Comparison of ENCODE assay signal across 13 mouse cellular contexts in genomic region chr6:55273463-55273862, GRCm38 (mm10).
A peak's percentile ranks its signal among the peaks of the same experiment; 100 is the strongest.
DNase-seq lines count a peak whose midpoint lies in the region; ATAC-seq lines count a peak whose summit lies in the region.
"Had no signal": no experiment of that assay in that cellular context is flagged by ENCODE, and none has a peak within 500 bp of the region (broad histone marks: within the 10 kb centered on the region; RNA-seq: fewer than 3 reads in every experiment).

No protein-coding gene starts in this region.

- H3K9me3 ChIP-seq in heart, embryonic 12.5 days (replicated peaks): no peaks in the 10 kb centered on the region
- no peaks in the 10 kb centered on the region for H3K9me3 ChIP-seq in heart, embryonic 10.5 days
- H3K9me3 ChIP-seq: forebrain, embryonic 15.5 days; liver, embryonic 15.5 days; neural tube, embryonic 15.5 days had no signal

- no peaks in the 10 kb centered on the region for H3K36me3 ChIP-seq in heart, embryonic 12.5 days
- H3K36me3 ChIP-seq in heart, embryonic 10.5 days: no peaks in the 10 kb centered on the region
- H3K36me3 ChIP-seq: forebrain, embryonic 15.5 days; liver, embryonic 15.5 days; neural tube, embryonic 15.5 days had no signal

- H3K4me2 ChIP-seq in heart, embryonic 12.5 days: no peak overlapping the region
- H3K4me2 ChIP-seq: forebrain, embryonic 15.5 days; liver, embryonic 15.5 days; neural tube, embryonic 15.5 days had no signal

- ATAC-seq in heart, embryonic 12.5 days (ENCODE audit: insufficient number of reproducible peaks, low FRiP score): 0 out of 2 replicates have a peak, but pooled peaks have one; percentile 15

- DNase-seq in heart, embryonic 10.5 days (ENCODE audit: low spot score): no peak
- peak; percentile 56 for DNase-seq in retina, postnatal 1 day
- no peak for DNase-seq in retina, embryonic 14.5 days (ENCODE audit: low spot score)
- peak; percentile 70 to 80 for DNase-seq in cerebellum, postnatal 14 days
- DNase-seq in yolk sac, embryonic 10.5 days (ENCODE audit: low spot score): peak; percentile 31
- DNase-seq in ovary, postnatal 10 days (ENCODE audit: low spot score): no peak
- DNase-seq in spleen, adult 12 weeks (ENCODE audit: low spot score): no peak
- DNase-seq: heart, postnatal 10 days; kidney, adult 18-20 months had no signal

- H3K4me3 ChIP-seq in heart, embryonic 12.5 days: no peak overlapping the region
- H3K4me3 ChIP-seq in heart, embryonic 10.5 days: no peak overlapping the region
- H3K4me3 ChIP-seq: forebrain, embryonic 15.5 days; liver, embryonic 15.5 days; neural tube, embryonic 15.5 days had no signal

- H3K27ac ChIP-seq in heart, embryonic 12.5 days (ENCODE audit: poor library complexity, severe bottlenecking): no peak overlapping the region
- H3K27ac ChIP-seq in heart, embryonic 10.5 days: no peak overlapping the region
- H3K27ac ChIP-seq: forebrain, embryonic 15.5 days; liver, embryonic 15.5 days; neural tube, embryonic 15.5 days had no signal

- 48% methylated on average over 5 of the region's 5 CpGs for WGBS in heart, embryonic 12.5 days
- WGBS in heart, embryonic 10.5 days: 63% methylated on average over 5 of the region's 5 CpGs

- H3K9ac ChIP-seq in heart, embryonic 12.5 days: no peak overlapping the region
- H3K9ac ChIP-seq: forebrain, embryonic 15.5 days; liver, embryonic 15.5 days; neural tube, embryonic 15.5 days had no signal

- peaks cover 33% of the 10 kb centered on the region for H3K4me1 ChIP-seq in heart, embryonic 12.5 days (replicated peaks)
- peaks cover 35% of the 10 kb centered on the region for H3K4me1 ChIP-seq in heart, embryonic 10.5 days
- H3K4me1 ChIP-seq: neural tube, embryonic 15.5 days had no signal

- H3K27me3 ChIP-seq in heart, embryonic 12.5 days (replicated peaks): no peaks in the 10 kb centered on the region; the same call in none of the 2 replicates
- H3K27me3 ChIP-seq in heart, embryonic 10.5 days (ENCODE audit: insufficient read depth, poor library complexity, severe bottlenecking): no peaks in the 10 kb centered on the region
- H3K27me3 ChIP-seq: forebrain, embryonic 15.5 days; liver, embryonic 15.5 days; neural tube, embryonic 15.5 days had no signal

Comparison
In these comparisons a context has a peak if more than half of its experiments do, and no peak if none do; other contexts are left out.
1. DNase-seq: peak in retina, postnatal 1 day (single experiment), cerebellum, postnatal 14 days (2 of 2) and yolk sac, embryonic 10.5 days (single experiment); none in heart, embryonic 10.5 days (single experiment), retina, embryonic 14.5 days (single experiment), ovary, postnatal 10 days (single experiment) and spleen, adult 12 weeks (single experiment).